Mouse (Mus musculus): Measurements from ENCODE around the gene Nfe2. TPM values are rescaled to one million over a fixed set of nuclear protein-coding genes. Genes with fewer than 3 reads are reported as not detected.

The Nfe2 gene
- polyA plus RNA-seq, 1 experiment from 2014 or later = 0.50 TPM

DNA sequence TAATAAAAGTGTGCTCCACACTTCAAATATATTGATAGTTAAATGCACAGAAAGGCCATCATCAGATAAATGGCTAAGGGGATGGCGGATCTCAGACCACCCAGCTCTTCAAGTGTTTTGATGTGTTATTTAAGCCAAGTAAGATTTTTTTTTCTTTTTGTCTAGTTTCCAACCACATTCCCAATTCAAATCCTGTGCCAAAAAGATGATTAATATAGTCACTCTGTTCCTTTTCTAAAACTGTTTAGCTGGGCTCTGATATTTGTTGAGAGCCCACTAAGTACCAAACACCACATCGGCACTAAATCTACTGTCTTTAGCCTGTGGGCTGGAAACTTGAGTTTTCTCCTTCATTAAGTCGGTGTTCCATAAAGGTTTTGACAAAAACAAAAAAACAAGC is 31.2 kb downstream of the Nfe2 start:
- Histone ChIP-seq H3K4me2 (replicated peaks; ENCODE audit: low read depth) (no peak overlapping the region), H3K9ac (ENCODE audit: low read length) (no peak overlapping the region), H3K27ac (replicated peaks) (no peak overlapping the region), H3K4me1 (replicated peaks; ENCODE audit: control insufficient read depth, insufficient read depth) (no peaks in the 10 kb centered on the region), H3K27me3 (ENCODE audit: control insufficient read depth, insufficient read depth, low read length) (no peaks in the 10 kb centered on the region), H3K36me3 (ENCODE audit: control insufficient read depth, insufficient read depth, low read length) (no peaks in the 10 kb centered on the region), H3K4me3 (ENCODE audit: low read depth, low read length) (no peak overlapping the region), H3K9me3 (ENCODE audit: control insufficient read depth, low read length) (no peaks in the 10 kb centered on the region)
- TF ChIP-seq EP300 (optimal IDR thresholded peaks at IDR 0.05) = no peak
- no peak for TF ChIP-seq CTCF (IDR thresholded peaks at IDR 0.05; ENCODE audit: low read depth)
- no peak for DNase-seq (ENCODE audit: low spot score)
- no peak for ATAC-seq (ENCODE audit: low FRiP score, low TSS enrichment)
- WGBS = 42% methylated on average over 3 of the region's 3 CpGs

DNA sequence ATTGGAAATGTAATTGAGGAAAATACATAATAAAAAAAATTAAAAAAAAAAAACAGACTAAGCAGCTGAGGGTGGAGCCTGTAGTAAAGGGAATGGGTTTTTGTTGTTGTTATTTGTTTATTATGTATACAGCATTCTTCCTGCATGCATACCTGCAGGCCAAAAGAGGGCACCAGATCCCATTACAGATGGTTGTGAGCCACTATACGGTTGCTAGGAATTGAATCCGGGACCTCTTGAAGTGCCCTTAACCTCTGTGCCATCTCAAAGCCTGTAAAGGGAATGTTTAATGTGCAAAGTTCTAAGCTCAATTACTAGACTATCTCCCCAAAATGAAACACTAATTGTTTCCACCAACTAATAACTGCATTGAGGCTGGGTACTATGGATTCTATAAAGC is 34.0 kb downstream of the Nfe2 start:
- ATAC-seq (ENCODE audit: low FRiP score, low TSS enrichment) (no peak), DNase-seq (ENCODE audit: low spot score) (no peak)
- no peak for TF ChIP-seq EP300 (optimal IDR thresholded peaks at IDR 0.05)
- peak; percentile 27 for TF ChIP-seq CTCF (IDR thresholded peaks at IDR 0.05; ENCODE audit: low read depth)
- Histone ChIP-seq H3K4me2 (replicated peaks; ENCODE audit: low read depth) (no peak overlapping the region), H3K27ac (replicated peaks) (no peak overlapping the region), H3K9ac (ENCODE audit: low read length) (no peak overlapping the region), H3K27me3 (ENCODE audit: control insufficient read depth, insufficient read depth, low read length) (no peaks in the 10 kb centered on the region), H3K4me1 (replicated peaks; ENCODE audit: control insufficient read depth, insufficient read depth) (no peaks in the 10 kb centered on the region), H3K4me3 (ENCODE audit: low read depth, low read length) (no peak overlapping the region), H3K9me3 (ENCODE audit: control insufficient read depth, low read length) (no peaks in the 10 kb centered on the region), H3K36me3 (ENCODE audit: control insufficient read depth, insufficient read depth, low read length) (no peaks in the 10 kb centered on the region)
- 84% methylated on average over 2 of the region's 2 CpGs for WGBS

DNA sequence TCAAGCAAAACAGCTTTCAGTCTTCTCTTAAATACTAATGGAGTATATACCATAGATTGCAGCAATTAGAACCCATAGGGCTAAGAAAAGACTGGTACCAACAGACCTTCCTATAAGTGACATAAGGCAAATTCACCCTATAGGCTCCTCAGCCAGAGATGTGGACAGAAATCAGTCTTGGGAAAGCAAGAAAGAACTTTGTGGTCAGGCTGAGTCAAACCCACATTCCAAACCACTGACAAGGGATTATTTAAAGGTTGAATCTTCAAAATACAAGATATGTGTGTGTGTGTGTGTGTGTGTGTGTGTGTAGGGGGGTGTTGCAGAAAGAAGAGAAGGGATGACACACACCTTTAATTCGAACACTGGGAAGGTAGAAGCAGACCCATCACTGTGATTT is 36.8 kb downstream of the Nfe2 start:
- Histone ChIP-seq H3K4me2 (replicated peaks; ENCODE audit: low read depth) (no peak overlapping the region), H3K4me1 (replicated peaks; ENCODE audit: control insufficient read depth, insufficient read depth) (no peaks in the 10 kb centered on the region), H3K9me3 (ENCODE audit: control insufficient read depth, low read length) (no peaks in the 10 kb centered on the region), H3K27ac (replicated peaks) (0 out of 2 replicates have a peak overlapping the region, but pooled peaks have one; percentile 19), H3K36me3 (ENCODE audit: control insufficient read depth, insufficient read depth, low read length) (no peaks in the 10 kb centered on the region), H3K4me3 (ENCODE audit: low read depth, low read length) (no peak overlapping the region), H3K9ac (ENCODE audit: low read length) (no peak overlapping the region), H3K27me3 (ENCODE audit: control insufficient read depth, insufficient read depth, low read length) (no peaks in the 10 kb centered on the region)
- no peak for DNase-seq (ENCODE audit: low spot score)
- ATAC-seq (ENCODE audit: low FRiP score, low TSS enrichment) = no peak
- WGBS = 75% methylated on average over 1 of the region's 1 CpGs
- TF ChIP-seq EP300 (optimal IDR thresholded peaks at IDR 0.05) (no peak), CTCF (IDR thresholded peaks at IDR 0.05; ENCODE audit: low read depth) (no peak)

DNA sequence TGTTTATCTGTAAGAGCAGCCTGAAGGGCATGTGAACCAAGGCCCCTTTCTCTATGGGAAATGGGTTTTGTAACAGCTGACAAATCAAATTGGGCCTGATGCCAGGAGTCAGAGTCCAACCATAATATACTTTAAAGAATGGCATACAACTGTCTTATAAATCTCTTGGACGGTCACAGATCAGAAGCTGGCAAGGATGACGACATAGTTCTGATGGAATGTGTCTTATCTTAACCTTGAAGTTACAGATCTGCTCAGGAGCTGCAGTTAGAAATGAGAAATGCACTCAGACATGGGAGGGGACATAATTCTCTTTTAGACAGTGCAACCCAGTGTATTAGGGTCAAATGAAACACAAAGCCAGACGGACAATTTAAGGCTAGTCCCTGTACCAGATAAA is 37.4 kb downstream of the Nfe2 start:
- no peak overlapping the region for H3K4me3 ChIP-seq (ENCODE audit: low read depth, low read length)
- no peak overlapping the region for H3K9ac ChIP-seq (ENCODE audit: low read length)
- 17% methylated on average over 3 of the region's 3 CpGs for WGBS
- no peaks in the 10 kb centered on the region for H3K4me1 ChIP-seq (replicated peaks; ENCODE audit: control insufficient read depth, insufficient read depth)
- H3K9me3 ChIP-seq (ENCODE audit: control insufficient read depth, low read length) = no peaks in the 10 kb centered on the region
- TF ChIP-seq CTCF (IDR thresholded peaks at IDR 0.05; ENCODE audit: low read depth) (no peak), EP300 (optimal IDR thresholded peaks at IDR 0.05) (no peak)
- DNase-seq (ENCODE audit: low spot score) (no peak), ATAC-seq (ENCODE audit: low FRiP score, low TSS enrichment) (0 out of 2 replicates have a peak, but pooled peaks have one; percentile 29)
- no peaks in the 10 kb centered on the region for H3K36me3 ChIP-seq (ENCODE audit: control insufficient read depth, insufficient read depth, low read length)
- H3K4me2 ChIP-seq (replicated peaks; ENCODE audit: low read depth) = no peak overlapping the region
- H3K27ac ChIP-seq (replicated peaks) = 0 out of 2 replicates have a peak overlapping the region, but pooled peaks have one; percentile 19
- H3K27me3 ChIP-seq (ENCODE audit: control insufficient read depth, insufficient read depth, low read length) = no peaks in the 10 kb centered on the region

DNA sequence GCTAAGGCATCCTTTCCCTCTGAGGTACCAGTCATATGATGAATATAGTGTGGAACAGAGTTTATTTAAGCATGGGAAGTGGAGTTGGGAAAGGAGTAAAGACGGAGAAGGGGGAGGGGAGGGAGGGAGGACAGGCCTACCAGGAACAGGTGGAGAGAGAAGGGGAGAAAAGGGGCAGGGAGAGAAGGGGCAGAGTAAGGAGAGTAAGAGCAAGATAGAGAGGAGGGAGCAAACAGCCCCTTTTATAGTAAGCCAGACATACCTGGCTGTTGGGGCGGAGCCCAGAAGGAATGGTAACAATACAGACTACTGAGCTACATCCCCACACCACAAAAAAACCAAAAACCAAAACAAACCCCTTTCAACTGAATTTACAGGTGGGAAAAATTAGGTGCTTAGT is 42.2 kb downstream of the Nfe2 start:
- no peak overlapping the region for H3K4me3 ChIP-seq (ENCODE audit: low read depth, low read length)
- peak overlapping the region; percentile 80 for H3K27ac ChIP-seq (replicated peaks)
- no peaks in the 10 kb centered on the region for H3K4me1 ChIP-seq (replicated peaks; ENCODE audit: control insufficient read depth, insufficient read depth)
- H3K9ac ChIP-seq (ENCODE audit: low read length) = no peak overlapping the region
- H3K36me3 ChIP-seq (ENCODE audit: control insufficient read depth, insufficient read depth, low read length) = peaks cover 8% of the 10 kb centered on the region
- peak overlapping the region; percentile 40 for H3K4me2 ChIP-seq (replicated peaks; ENCODE audit: low read depth)
- ATAC-seq (ENCODE audit: low FRiP score, low TSS enrichment) (no peak), DNase-seq (ENCODE audit: low spot score) (peak; percentile 29)
- no peaks in the 10 kb centered on the region for H3K27me3 ChIP-seq (ENCODE audit: control insufficient read depth, insufficient read depth, low read length)
- H3K9me3 ChIP-seq (ENCODE audit: control insufficient read depth, low read length) = no peaks in the 10 kb centered on the region
- WGBS = 38% methylated on average over 2 of the region's 2 CpGs
- no peak for TF ChIP-seq EP300 (optimal IDR thresholded peaks at IDR 0.05)
- no peak for TF ChIP-seq CTCF (IDR thresholded peaks at IDR 0.05; ENCODE audit: low read depth)

DNA sequence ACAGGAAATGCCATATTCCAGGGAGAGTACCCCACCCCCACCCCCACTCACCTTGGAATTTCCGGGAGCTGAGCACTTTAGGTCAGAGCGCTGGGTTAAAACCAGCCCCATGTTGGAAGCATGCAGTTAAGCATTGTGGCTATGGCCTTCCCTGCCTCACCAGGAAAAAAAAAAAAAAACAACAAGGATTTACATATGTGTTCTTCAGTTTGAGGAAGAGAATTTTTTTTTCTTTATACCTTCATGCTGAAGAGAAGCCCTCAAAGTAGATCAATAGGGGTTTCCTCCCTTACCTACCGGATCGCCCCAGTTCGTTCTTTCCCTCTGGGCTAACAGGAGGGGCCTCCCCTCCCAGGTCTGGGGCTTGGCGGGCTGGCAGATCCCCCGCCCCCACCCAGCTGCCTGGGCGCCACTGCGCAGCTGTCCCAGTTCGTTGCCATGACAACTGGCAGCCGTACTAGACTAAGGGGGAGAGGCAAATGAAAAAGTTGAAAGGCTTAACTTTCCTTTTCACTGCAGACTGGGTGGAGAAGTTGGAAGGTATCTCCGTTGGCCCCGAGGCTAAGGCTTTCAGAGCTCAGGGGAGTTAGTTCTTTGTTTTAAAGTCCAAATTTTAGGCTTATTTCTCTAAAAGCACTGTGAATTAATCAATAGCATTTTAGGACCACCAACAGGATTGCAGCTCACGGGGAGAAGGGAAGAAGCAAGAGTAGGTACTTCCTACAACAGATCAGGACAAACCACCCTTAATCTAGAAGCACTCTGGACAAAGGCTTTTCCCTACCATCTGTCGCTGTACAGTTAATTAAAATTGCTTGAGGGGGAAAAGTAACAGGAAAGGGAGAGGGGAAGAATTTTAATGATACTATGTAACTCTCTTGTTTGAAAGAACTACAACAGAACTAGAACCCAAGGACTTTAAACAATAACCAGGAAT is 43.0 kb downstream of the Nfe2 start:
- 2% methylated on average over 15 of the region's 15 CpGs for WGBS
- Histone ChIP-seq H3K27ac (replicated peaks) (peak overlapping the region; percentile 80), H3K4me1 (replicated peaks; ENCODE audit: control insufficient read depth, insufficient read depth) (no peaks in the 10 kb centered on the region), H3K9ac (ENCODE audit: low read length) (peak overlapping the region; percentile 52), H3K4me2 (replicated peaks; ENCODE audit: low read depth) (peak overlapping the region; percentile 40), H3K27me3 (ENCODE audit: control insufficient read depth, insufficient read depth, low read length) (no peaks in the 10 kb centered on the region), H3K36me3 (ENCODE audit: control insufficient read depth, insufficient read depth, low read length) (peaks cover 12% of the 10 kb centered on the region), H3K9me3 (ENCODE audit: control insufficient read depth, low read length) (no peaks in the 10 kb centered on the region), H3K4me3 (ENCODE audit: low read depth, low read length) (peak overlapping the region; percentile 46)
- ATAC-seq (ENCODE audit: low FRiP score, low TSS enrichment) (peak; percentile 94), DNase-seq (ENCODE audit: low spot score) (peak; percentile 88)
- no peak for TF ChIP-seq CTCF (IDR thresholded peaks at IDR 0.05; ENCODE audit: low read depth)
- TF ChIP-seq EP300 (optimal IDR thresholded peaks at IDR 0.05) = no peak
